Comparison of ENCODE assay signal across 13 mouse cellular contexts in genomic region chr19:37472589-37472988, GRCm38 (mm10).
"Had no signal": no experiment of that assay in that cellular context is flagged by ENCODE, and none has a peak within 500 bp of the region (broad histone marks: within the 10 kb centered on the region; RNA-seq: fewer than 3 reads in every experiment).

No protein-coding gene starts in this region.

- ATAC-seq: intestine, embryonic 16.5 days; midbrain, embryonic 16.5 days had no signal

- H3K4me1 ChIP-seq: limb, embryonic 10.5 days; lung, embryonic 15.5 days had no signal

- H3K27me3 ChIP-seq: lung, embryonic 15.5 days had no signal

- H3K36me3 ChIP-seq: limb, embryonic 10.5 days; lung, embryonic 15.5 days had no signal

- H3K4me3 ChIP-seq: left cerebral cortex, adult 2 months; limb, embryonic 10.5 days; lung, embryonic 15.5 days; megakaryocyte, embryonic 14.5 days had no signal

- H3K9me3 ChIP-seq: limb, embryonic 10.5 days; lung, embryonic 15.5 days had no signal

- H3K27ac ChIP-seq: left cerebral cortex, adult 2 months; limb, embryonic 10.5 days; lung, embryonic 15.5 days had no signal

- DNase-seq: kidney, adult 8-10 months; kidney, postnatal 25 days; lung, postnatal 36 days; thymus, adult 18-20 months; thymus, postnatal 25 days had no signal

- H3K9ac ChIP-seq: lung, embryonic 15.5 days had no signal

- H3K4me2 ChIP-seq: liver, embryonic 11.5 days; lung, embryonic 15.5 days; midbrain, embryonic 11.5 days had no signal
